Mouse (Mus musculus): ENCODE measurements around the gene Ldb2.

Ldb2 gene

GRCm38 (mm10) chr5:44799053-44799860, at the start of gene Ldb2:
Gene Ldb2, minus strand, starts transcription at chr5:44799680.
- DNase-seq (ENCODE audit: low read depth), result no peak

- peak; percentile 9 for DNase-seq (ENCODE audit: low read depth)
Measured at GRCm38 (mm10) chr5:44831287-44831686, 31.8 kb upstream of the Ldb2 start.

- no peak for DNase-seq (ENCODE audit: low read depth)
Measured at GRCm38 (mm10) chr5:44815506-44815905, 16.0 kb upstream of the Ldb2 start.

GRCm38 (mm10) chr5:44805960-44806359, 6.5 kb upstream of the Ldb2 start:
- no peak for DNase-seq (ENCODE audit: low read depth)

GRCm38 (mm10) chr5:44801100-44801499, 1.6 kb upstream of the Ldb2 start:
- no peak for DNase-seq (ENCODE audit: low read depth)

GRCm38 (mm10) chr5:44799861-44800260, 381 bp upstream of the Ldb2 start:
- DNase-seq (ENCODE audit: low read depth), result no peak

GRCm38 (mm10) chr5:44798493-44798892, 987 bp downstream of the Ldb2 start:
- DNase-seq (ENCODE audit: low read depth), result no peak

GRCm38 (mm10) chr5:44798056-44798455, 1.4 kb downstream of the Ldb2 start:
- no peak for DNase-seq (ENCODE audit: low read depth)

- DNase-seq (ENCODE audit: low read depth), result no peak
Measured at GRCm38 (mm10) chr5:44784591-44784990, 14.9 kb downstream of the Ldb2 start.

GRCm38 (mm10) chr5:44779340-44779739, 20.1 kb downstream of the Ldb2 start:
- DNase-seq (ENCODE audit: low read depth), result no peak

GRCm38 (mm10) chr5:44768472-44768871, 31.0 kb downstream of the Ldb2 start:
- no peak for DNase-seq (ENCODE audit: low read depth)

- DNase-seq (ENCODE audit: low read depth), result no peak
Measured at GRCm38 (mm10) chr5:44764911-44765310, 34.6 kb downstream of the Ldb2 start.

GRCm38 (mm10) chr5:44759178-44759577, 40.3 kb downstream of the Ldb2 start:
- DNase-seq (ENCODE audit: low read depth), result no peak

GRCm38 (mm10) chr5:44754156-44754910, 45.1 kb downstream of the Ldb2 start:
- DNase-seq (ENCODE audit: low read depth), result no peak

GRCm38 (mm10) chr5:44745706-44746105, 53.8 kb downstream of the Ldb2 start:
- no peak for DNase-seq (ENCODE audit: low read depth)

GRCm38 (mm10) chr5:44736366-44736765, 63.1 kb downstream of the Ldb2 start:
- no peak for DNase-seq (ENCODE audit: low read depth)

GRCm38 (mm10) chr5:44734131-44734723, 65.3 kb downstream of the Ldb2 start:
- no peak for DNase-seq (ENCODE audit: low read depth)

- no peak for DNase-seq (ENCODE audit: low read depth)
Measured at GRCm38 (mm10) chr5:44729646-44730310, 69.7 kb downstream of the Ldb2 start.

GRCm38 (mm10) chr5:44727995-44728394, 71.5 kb downstream of the Ldb2 start:
- no peak for DNase-seq (ENCODE audit: low read depth)

GRCm38 (mm10) chr5:44726546-44727476, 72.7 kb downstream of the Ldb2 start:
- no peak for DNase-seq (ENCODE audit: low read depth)

- DNase-seq (ENCODE audit: low read depth), result no peak
Measured at GRCm38 (mm10) chr5:44725501-44725900, 74.0 kb downstream of the Ldb2 start.

Measured in induced T-regulatory cell, adult 2 months (primary cell).